ENCODE assay signal across 10 mouse cellular contexts in genomic region chr19:47891562-47892312, GRCm38 (mm10). TPM values are rescaled to one million over a fixed set of nuclear protein-coding genes. Genes with fewer than 3 reads are reported as not detected.
DNase-seq lines count a peak whose midpoint lies in the region; ATAC-seq and TF ChIP-seq lines count a peak whose summit lies in the region.
"Had no signal": no experiment of that assay in that cellular context is flagged by ENCODE, and none has a peak within 500 bp of the region (broad histone marks: within the 10 kb centered on the region; RNA-seq: fewer than 3 reads in every experiment).

No protein-coding gene starts in this region.

- WGBS in limb, embryonic 13.5 days = 73% methylated on average over 11 of the region's 11 CpGs
- WGBS in limb, embryonic 10.5 days = 85% methylated on average over 11 of the region's 11 CpGs
- 59% methylated on average over 11 of the region's 11 CpGs for WGBS in heart, postnatal 0 days
- WGBS in kidney, postnatal 0 days = 51% methylated on average over 11 of the region's 11 CpGs
- 51% methylated on average over 11 of the region's 11 CpGs for WGBS in stomach, embryonic 15.5 days
- 86% methylated on average over 11 of the region's 11 CpGs for WGBS in hindbrain, embryonic 16.5 days

- no peaks in the 10 kb centered on the region for H3K9me3 ChIP-seq in limb, embryonic 13.5 days
- H3K9me3 ChIP-seq in limb, embryonic 10.5 days (replicated peaks) = no peaks in the 10 kb centered on the region
- H3K9me3 ChIP-seq in heart, postnatal 0 days (replicated peaks; ENCODE audit: control insufficient read depth, low read length) = no peaks in the 10 kb centered on the region
- no peaks in the 10 kb centered on the region for H3K9me3 ChIP-seq in kidney, postnatal 0 days (replicated peaks; ENCODE audit: low read length)
- no peaks in the 10 kb centered on the region for H3K9me3 ChIP-seq in stomach, embryonic 15.5 days
- no peaks in the 10 kb centered on the region for H3K9me3 ChIP-seq in hindbrain, embryonic 16.5 days (ENCODE audit: control insufficient read depth, low read length)
- H3K9me3 ChIP-seq: megakaryocyte, embryonic 14.5 days had no signal

- DNase-seq in limb, embryonic 10.5 days (ENCODE audit: low spot score) = no peak
- peak; percentile 65 for DNase-seq in heart, postnatal 0 days (ENCODE audit: low spot score)
- peak; percentile 76 for DNase-seq in kidney, postnatal 0 days (ENCODE audit: low spot score)
- DNase-seq in c-Kit-positive CD71-positive TER-119-positive erythroid progenitor cells, embryonic 14.5 days (ENCODE audit: low spot score) = no peak
- DNase-seq: adrenal gland, postnatal 36 days had no signal

- H3K4me1 ChIP-seq in limb, embryonic 13.5 days = peaks cover 37% of the 10 kb centered on the region
- H3K4me1 ChIP-seq in limb, embryonic 10.5 days = peaks cover 41% of the 10 kb centered on the region
- H3K4me1 ChIP-seq in heart, postnatal 0 days (ENCODE audit: control insufficient read depth, insufficient read depth) = peaks cover 35% of the 10 kb centered on the region
- peaks cover 15% of the 10 kb centered on the region for H3K4me1 ChIP-seq in kidney, postnatal 0 days (replicated peaks; ENCODE audit: insufficient read depth, low read length)
- H3K4me1 ChIP-seq in stomach, embryonic 15.5 days = peaks cover 25% of the 10 kb centered on the region
- no peaks in the 10 kb centered on the region for H3K4me1 ChIP-seq in hindbrain, embryonic 16.5 days (ENCODE audit: control insufficient read depth, insufficient read depth, low read depth, low read length)

- no peak overlapping the region for H3K4me2 ChIP-seq in limb, embryonic 13.5 days (replicated peaks)
- H3K4me2 ChIP-seq in heart, postnatal 0 days (ENCODE audit: low read depth, low read length) = no peak overlapping the region
- H3K4me2 ChIP-seq in kidney, postnatal 0 days (ENCODE audit: low read length) = peak overlapping the region; percentile 38
- peak overlapping the region; percentile 23; the same call in 1 of the 2 replicates for H3K4me2 ChIP-seq in stomach, embryonic 15.5 days
- no peak overlapping the region for H3K4me2 ChIP-seq in hindbrain, embryonic 16.5 days (ENCODE audit: low read length)

- TF ChIP-seq CTCF in heart, postnatal 0 days (IDR thresholded peaks at IDR 0.05; ENCODE audit: low read depth) = no peak
- TF ChIP-seq CTCF in kidney, postnatal 0 days (IDR thresholded peaks at IDR 0.05; ENCODE audit: low read depth) = no peak

- no peak overlapping the region for H3K9ac ChIP-seq in limb, embryonic 13.5 days
- no peak overlapping the region for H3K9ac ChIP-seq in heart, postnatal 0 days (replicated peaks; ENCODE audit: low read depth, low read length)
- H3K9ac ChIP-seq in kidney, postnatal 0 days (ENCODE audit: low read depth, low read length) = no peak overlapping the region
- H3K9ac ChIP-seq in stomach, embryonic 15.5 days = no peak overlapping the region
- H3K9ac ChIP-seq in hindbrain, embryonic 16.5 days (ENCODE audit: low read depth, low read length) = no peak overlapping the region

- peak overlapping the region; percentile 33; the same call in 1 of the 2 replicates for H3K27ac ChIP-seq in limb, embryonic 13.5 days
- no peak overlapping the region for H3K27ac ChIP-seq in limb, embryonic 10.5 days
- H3K27ac ChIP-seq in heart, postnatal 0 days (ENCODE audit: low read depth) = peak overlapping the region; percentile 47
- peak overlapping the region; percentile 84 for H3K27ac ChIP-seq in kidney, postnatal 0 days
- H3K27ac ChIP-seq in stomach, embryonic 15.5 days = peak overlapping the region; percentile 53
- no peak overlapping the region for H3K27ac ChIP-seq in hindbrain, embryonic 16.5 days (ENCODE audit: low read depth, low read length)

- H3K27me3 ChIP-seq in limb, embryonic 13.5 days = no peaks in the 10 kb centered on the region
- no peaks in the 10 kb centered on the region for H3K27me3 ChIP-seq in limb, embryonic 10.5 days (ENCODE audit: low read depth, poor library complexity, severe bottlenecking)
- H3K27me3 ChIP-seq in heart, postnatal 0 days (ENCODE audit: control insufficient read depth, insufficient read depth, low read length) = no peaks in the 10 kb centered on the region
- no peaks in the 10 kb centered on the region for H3K27me3 ChIP-seq in kidney, postnatal 0 days (ENCODE audit: insufficient read depth, low read length)
- H3K27me3 ChIP-seq in stomach, embryonic 15.5 days (replicated peaks) = no peaks in the 10 kb centered on the region
- no peaks in the 10 kb centered on the region for H3K27me3 ChIP-seq in hindbrain, embryonic 16.5 days (replicated peaks; ENCODE audit: control insufficient read depth, insufficient read depth, low read length)
- H3K27me3 ChIP-seq: megakaryocyte, embryonic 14.5 days had no signal

- no peak for TF ChIP-seq EP300 in heart, postnatal 0 days (IDR thresholded peaks at IDR 0.05; ENCODE audit: low read depth)

- no peak overlapping the region for H3K4me3 ChIP-seq in limb, embryonic 13.5 days
- no peak overlapping the region for H3K4me3 ChIP-seq in limb, embryonic 10.5 days
- no peak overlapping the region for H3K4me3 ChIP-seq in heart, postnatal 0 days (ENCODE audit: low read depth, low read length)
- H3K4me3 ChIP-seq in kidney, postnatal 0 days (replicated peaks; ENCODE audit: low read depth, low read length) = no peak overlapping the region
- H3K4me3 ChIP-seq in stomach, embryonic 15.5 days (replicated peaks) = no peak overlapping the region
- no peak overlapping the region for H3K4me3 ChIP-seq in hindbrain, embryonic 16.5 days (ENCODE audit: low read length)

- H3K36me3 ChIP-seq in limb, embryonic 13.5 days = peaks cover 42% of the 10 kb centered on the region
- H3K36me3 ChIP-seq in limb, embryonic 10.5 days = peaks cover 43% of the 10 kb centered on the region
- H3K36me3 ChIP-seq in heart, postnatal 0 days (replicated peaks; ENCODE audit: control insufficient read depth, insufficient read depth, low read length) = peaks cover 29% of the 10 kb centered on the region
- peaks cover 16% of the 10 kb centered on the region; the same call in 1 of the 2 replicates for H3K36me3 ChIP-seq in kidney, postnatal 0 days (ENCODE audit: insufficient read depth, low read length)
- peaks cover 20% of the 10 kb centered on the region for H3K36me3 ChIP-seq in stomach, embryonic 15.5 days
- peaks cover 2% of the 10 kb centered on the region; the same call in 1 of the 2 replicates for H3K36me3 ChIP-seq in hindbrain, embryonic 16.5 days (ENCODE audit: control insufficient read depth, insufficient read depth, low read length)

- peak; percentile 17; the same call in 1 of the 2 replicates for ATAC-seq in limb, embryonic 13.5 days (ENCODE audit: low FRiP score, low read depth)
- peak; percentile 68 for ATAC-seq in heart, postnatal 0 days (ENCODE audit: insufficient read depth, low read depth)
- 0 out of 2 replicates have a peak, but pooled peaks have one; percentile 24 for ATAC-seq in kidney, postnatal 0 days (replicated peaks; ENCODE audit: low FRiP score, low read depth)
- peak; percentile 45; the same call in 1 of the 2 replicates for ATAC-seq in stomach, embryonic 15.5 days (ENCODE audit: insufficient read depth, low FRiP score, low read depth)
- ATAC-seq in monocyte, adult 5-6 weeks (replicated peaks; ENCODE audit: insufficient number of reproducible peaks, low FRiP score, low TSS enrichment, poor library complexity, severe bottlenecking) = no peak
- ATAC-seq in hindbrain, embryonic 16.5 days = no peak

RNA-seq across cellular contexts. Expression of gene Gsto2, which starts 26.4 kb away (rescaled TPM):
- polyA plus RNA-seq in limb, embryonic 13.5 days (2015; fragmentation: Nextera tagmentation; extraction: Ambion mirVana) = 1.3 and 1.7 TPM in 2 replicates
- 0.59 and 1.0 TPM in 2 replicates for polyA plus RNA-seq in limb, embryonic 10.5 days (2016; fragmentation: Nextera tagmentation; extraction: Ambion mirVana)
- total RNA-seq in heart, postnatal 0 days (2014; rRNA removed; ENCODE audit: low replicate concordance) = 11.4 TPM in 1 of 2 replicates, not detected in the other
- polyA plus RNA-seq in heart, postnatal 0 days (2015; fragmentation: Nextera tagmentation; extraction: Ambion mirVana) = 1.7 and 2.1 TPM in 2 replicates
- 1.7 and 1.9 TPM in 2 replicates for polyA plus RNA-seq in kidney, postnatal 0 days (2015; fragmentation: Nextera tagmentation; extraction: Ambion mirVana)
- 1.2 and 1.3 TPM in 2 replicates for polyA plus RNA-seq in stomach, embryonic 15.5 days (2015; fragmentation: Nextera tagmentation; extraction: Ambion mirVana)
- 0.43 TPM in 1 of 3 replicates, not detected in the others for total RNA-seq in monocyte, adult 5-6 weeks (2017)
- polyA plus RNA-seq in hindbrain, embryonic 16.5 days (2015; fragmentation: Nextera tagmentation; extraction: Ambion mirVana) = 1.2 and 1.4 TPM in 2 replicates

RNA-seq across cellular contexts. Expression of gene Cfap43, which starts 27.4 kb away (rescaled TPM):
- 0.08 and 0.09 TPM in 2 replicates for polyA plus RNA-seq in limb, embryonic 13.5 days (2015; fragmentation: Nextera tagmentation; extraction: Ambion mirVana)
- polyA plus RNA-seq in limb, embryonic 10.5 days (2016; fragmentation: Nextera tagmentation; extraction: Ambion mirVana) = 0.05 and 0.09 TPM in 2 replicates
- total RNA-seq in heart, postnatal 0 days (2014; rRNA removed; ENCODE audit: low replicate concordance) = 0.08 TPM in 1 of 2 replicates, not detected in the other
- 0.15 and 0.43 TPM in 2 replicates for polyA plus RNA-seq in heart, postnatal 0 days (2015; fragmentation: Nextera tagmentation; extraction: Ambion mirVana)
- polyA plus RNA-seq in kidney, postnatal 0 days (2015; fragmentation: Nextera tagmentation; extraction: Ambion mirVana) = 0.06 and 0.16 TPM in 2 replicates
- 0.39 and 0.62 TPM in 2 replicates for polyA plus RNA-seq in stomach, embryonic 15.5 days (2015; fragmentation: Nextera tagmentation; extraction: Ambion mirVana)
- total RNA-seq in monocyte, adult 5-6 weeks (2017) = 0.19 to 1.3 TPM (median 0.19 TPM) in 3 replicates
- polyA plus RNA-seq in hindbrain, embryonic 16.5 days (2015; fragmentation: Nextera tagmentation; extraction: Ambion mirVana) = 2.9 and 3.0 TPM in 2 replicates
- total RNA-seq: adrenal gland, postnatal 36 days had no signal

RNA-seq across cellular contexts. Expression of gene Itprip, which starts 27.4 kb away (rescaled TPM):
- polyA plus RNA-seq in limb, embryonic 13.5 days (2015; fragmentation: Nextera tagmentation; extraction: Ambion mirVana) = 24.3 and 26.6 TPM in 2 replicates
- polyA plus RNA-seq in limb, embryonic 10.5 days (2016; fragmentation: Nextera tagmentation; extraction: Ambion mirVana) = 19.0 and 27.5 TPM in 2 replicates
- total RNA-seq in heart, postnatal 0 days (2014; rRNA removed; ENCODE audit: low replicate concordance) = 27.2 and 30.1 TPM in 2 replicates
- polyA plus RNA-seq in heart, postnatal 0 days (2015; fragmentation: Nextera tagmentation; extraction: Ambion mirVana) = 9.5 and 10.5 TPM in 2 replicates
- 10.7 and 12.1 TPM in 2 replicates for polyA plus RNA-seq in kidney, postnatal 0 days (2015; fragmentation: Nextera tagmentation; extraction: Ambion mirVana)
- polyA plus RNA-seq in stomach, embryonic 15.5 days (2015; fragmentation: Nextera tagmentation; extraction: Ambion mirVana) = 11.0 and 12.6 TPM in 2 replicates
- total RNA-seq in monocyte, adult 5-6 weeks (2017) = 27.6 to 28.1 TPM (median 28.1 TPM) in 3 replicates
- 4.4 and 4.9 TPM in 2 replicates for polyA plus RNA-seq in hindbrain, embryonic 16.5 days (2015; fragmentation: Nextera tagmentation; extraction: Ambion mirVana)

RNA-seq across cellular contexts. Expression of gene Gsto1, which starts 37.0 kb away (rescaled TPM):
- 177 and 181 TPM in 2 replicates for polyA plus RNA-seq in limb, embryonic 13.5 days (2015; fragmentation: Nextera tagmentation; extraction: Ambion mirVana)
- 241 and 258 TPM in 2 replicates for polyA plus RNA-seq in limb, embryonic 10.5 days (2016; fragmentation: Nextera tagmentation; extraction: Ambion mirVana)
- 136 and 146 TPM in 2 replicates for total RNA-seq in heart, postnatal 0 days (2014; rRNA removed; ENCODE audit: low replicate concordance)
- polyA plus RNA-seq in heart, postnatal 0 days (2015; fragmentation: Nextera tagmentation; extraction: Ambion mirVana) = 127 and 140 TPM in 2 replicates
- polyA plus RNA-seq in kidney, postnatal 0 days (2015; fragmentation: Nextera tagmentation; extraction: Ambion mirVana) = 150 and 159 TPM in 2 replicates
- 745 and 1,161 TPM in 2 replicates for polyA plus RNA-seq in stomach, embryonic 15.5 days (2015; fragmentation: Nextera tagmentation; extraction: Ambion mirVana)
- 50.9 to 119 TPM (median 77.1 TPM) in 3 replicates for total RNA-seq in monocyte, adult 5-6 weeks (2017)
- 136 and 148 TPM in 2 replicates for polyA plus RNA-seq in hindbrain, embryonic 16.5 days (2015; fragmentation: Nextera tagmentation; extraction: Ambion mirVana)

RNA-seq across cellular contexts. Expression of gene Cfap58, which starts 45.7 kb away (rescaled TPM):
- 0.05 TPM in 1 of 2 replicates, not detected in the other for polyA plus RNA-seq in limb, embryonic 13.5 days (2015; fragmentation: Nextera tagmentation; extraction: Ambion mirVana)
- polyA plus RNA-seq in limb, embryonic 10.5 days (2016; fragmentation: Nextera tagmentation; extraction: Ambion mirVana) = not detected in 2 replicates
- not detected in 2 replicates for total RNA-seq in heart, postnatal 0 days (2014; rRNA removed; ENCODE audit: low replicate concordance)
- polyA plus RNA-seq in heart, postnatal 0 days (2015; fragmentation: Nextera tagmentation; extraction: Ambion mirVana) = 0.04 and 0.18 TPM in 2 replicates
- polyA plus RNA-seq in kidney, postnatal 0 days (2015; fragmentation: Nextera tagmentation; extraction: Ambion mirVana) = 0.09 TPM in 1 of 2 replicates, not detected in the other
- polyA plus RNA-seq in stomach, embryonic 15.5 days (2015; fragmentation: Nextera tagmentation; extraction: Ambion mirVana) = not detected in 2 replicates
- not detected in 3 replicates for total RNA-seq in monocyte, adult 5-6 weeks (2017)
- polyA plus RNA-seq in hindbrain, embryonic 16.5 days (2015; fragmentation: Nextera tagmentation; extraction: Ambion mirVana) = 0.60 and 0.88 TPM in 2 replicates

Comparison
In these comparisons a context has a peak if more than half of its experiments do, and no peak if none do; other contexts are left out.
1. H3K27ac ChIP-seq: peak in limb, embryonic 13.5 days (single experiment), heart, postnatal 0 days (single experiment), kidney, postnatal 0 days (single experiment) and stomach, embryonic 15.5 days (single experiment); none in limb, embryonic 10.5 days (single experiment) and hindbrain, embryonic 16.5 days (single experiment).
2. ATAC-seq: peak in limb, embryonic 13.5 days (single experiment), heart, postnatal 0 days (single experiment), kidney, postnatal 0 days (single experiment) and stomach, embryonic 15.5 days (single experiment); none in monocyte, adult 5-6 weeks (single experiment) and hindbrain, embryonic 16.5 days (single experiment).
3. H3K4me2 ChIP-seq: peak in kidney, postnatal 0 days (single experiment) and stomach, embryonic 15.5 days (single experiment); none in limb, embryonic 13.5 days (single experiment), heart, postnatal 0 days (single experiment) and hindbrain, embryonic 16.5 days (single experiment).
4. DNase-seq: peak in heart, postnatal 0 days (single experiment) and kidney, postnatal 0 days (single experiment); none in limb, embryonic 10.5 days (single experiment) and c-Kit-positive CD71-positive TER-119-positive erythroid progenitor cells, embryonic 14.5 days (single experiment).